Mouse (Mus musculus) cortical plate, adult 2 months (tissue): Measurements from ENCODE around the gene Slc26a10. TPM values are rescaled to one million over a fixed set of nuclear protein-coding genes. Genes with fewer than 3 reads are reported as not detected.

Experiments
- H3K27ac ChIP-seq: fragments of 200-500 bp; 2 replicates; pipeline ENCODE4 v1.5.1; 2012; ENCODE audit warnings: low read length, control low read depth, inconsistent platforms; ENCODE audit not compliant: insufficient read depth
- H3K4me1 ChIP-seq: fragments of 200-500 bp; 2 replicates; pipeline ENCODE4 v1.6.1; 2011; ENCODE audit warnings: low read length; ENCODE audit not compliant: control insufficient read depth, insufficient read depth
- H3K4me3 ChIP-seq: fragments of 200-500 bp; 2 replicates; pipeline ENCODE4 v1.5.1; 2011; ENCODE audit warnings: mild to moderate bottlenecking, low read length, control low read depth; ENCODE audit not compliant: insufficient read depth
- CTCF ChIP-seq: fragments of 200-500 bp; IDR thresholded peaks from 2 replicates; pipeline ENCODE4 v1.5.1; 2011; ENCODE audit warnings: mild to moderate bottlenecking, control low read depth, low read length; ENCODE audit not compliant: insufficient read depth; ENCODE audit errors: extremely low read depth
- POLR2A ChIP-seq: fragments of 200-500 bp; IDR thresholded peaks from 2 replicates; pipeline ENCODE4 v1.6.1; 2011; ENCODE audit warnings: mild to moderate bottlenecking, low read length, control low read depth; ENCODE audit not compliant: insufficient read depth; ENCODE audit errors: extremely low read depth
- polyA plus RNA-seq: library from polyadenylated mRNA; depleted of rRNA; stranded (reverse); fragments of >200 nt; gene quantifications from 2 replicates; pipeline ENCODE4 v1.2.3, GENCODE M21; 2012; rRNA removed

Gene Slc26a10
- polyA plus RNA-seq, 1 experiment = 8.7 TPM

- H3K4me1 ChIP-seq = no peaks in the 10 kb centered on the region; the same call in 1 of the 2 replicates
- H3K4me3 ChIP-seq = no peak overlapping the region
- TF ChIP-seq CTCF = peak; percentile 49
- TF ChIP-seq POLR2A = no peak
- H3K27ac ChIP-seq = no peak overlapping the region
Observed at GRCm38 (mm10) chr10:127125210-127126001, 55.0 kb downstream of the Slc26a10 start.

DNA sequence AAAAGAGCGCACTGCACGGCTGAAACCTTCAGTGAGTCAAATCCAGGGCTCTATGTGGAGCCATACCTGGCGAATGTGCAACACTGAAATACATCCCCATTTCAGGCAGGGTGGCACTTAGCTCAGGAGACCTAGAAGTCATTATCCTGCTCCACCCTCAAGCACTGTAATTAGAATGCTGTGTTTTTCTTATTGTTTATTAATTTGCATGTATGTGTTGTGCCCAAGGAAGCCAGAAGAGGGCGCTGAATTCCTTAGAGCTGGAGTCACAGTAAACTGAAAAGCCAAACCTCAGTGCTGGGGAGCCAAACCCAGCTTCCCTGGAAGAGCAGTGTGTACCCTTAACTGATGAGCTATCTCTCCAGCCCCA, 57.0 kb downstream of the Slc26a10 start:
- Histone ChIP-seq H3K4me1 (no peaks in the 10 kb centered on the region; the same call in 1 of the 2 replicates), H3K27ac (peak overlapping the region; percentile 41; the same call in 1 of the 2 replicates), H3K4me3 (peak overlapping the region; percentile 4; the same call in 1 of the 2 replicates)
- TF ChIP-seq POLR2A (no peak), CTCF (peak; percentile 70)

- H3K4me1 ChIP-seq = no peaks in the 10 kb centered on the region; the same call in 1 of the 2 replicates
- H3K4me3 ChIP-seq = peak overlapping the region; percentile 4; the same call in 1 of the 2 replicates
- peak overlapping the region; percentile 41; the same call in 1 of the 2 replicates for H3K27ac ChIP-seq
- TF ChIP-seq CTCF = no peak
- TF ChIP-seq POLR2A = peak; percentile 96
Observed at GRCm38 (mm10) chr10:127122784-127123435, 57.5 kb downstream of the Slc26a10 start.

- Histone ChIP-seq H3K27ac (no peak overlapping the region), H3K4me3 (no peak overlapping the region), H3K4me1 (no peaks in the 10 kb centered on the region; the same call in 1 of the 2 replicates)
- TF ChIP-seq POLR2A = no peak
- TF ChIP-seq CTCF = no peak
Observed at GRCm38 (mm10) chr10:127122018-127122417, 58.4 kb downstream of the Slc26a10 start.

Other genes starting within 250 kb of the Slc26a10 start
- gene Ctdsp2, start 201.9 kb downstream of the Slc26a10 start, polyA plus RNA-seq = 76.5 TPM in 2 replicates
- gene Avil, start 179.9 kb downstream of the Slc26a10 start, polyA plus RNA-seq = 0.11 and 0.19 TPM in 2 replicates
- 34.6 and 36.2 TPM in 2 replicates for gene Tsfm, start 149.8 kb downstream of the Slc26a10 start, polyA plus RNA-seq
- gene Mettl1, start 139.2 kb downstream of the Slc26a10 start, polyA plus RNA-seq = 14.0 and 14.6 TPM in 2 replicates
- 0.19 and 0.21 TPM in 2 replicates for gene Eef1akmt3, start 139.1 kb downstream of the Slc26a10 start, polyA plus RNA-seq
- gene Cyp27b1, start 132.4 kb downstream of the Slc26a10 start, polyA plus RNA-seq = 0.67 and 0.78 TPM in 2 replicates
- gene March9, start 120.5 kb downstream of the Slc26a10 start, polyA plus RNA-seq = 11.8 TPM in 2 replicates
- gene Cdk4, start 117.1 kb downstream of the Slc26a10 start, polyA plus RNA-seq = 134 and 139 TPM in 2 replicates
- gene Tspan31, start 110.4 kb downstream of the Slc26a10 start, polyA plus RNA-seq = 81.3 and 88.3 TPM in 2 replicates
- 383 and 414 TPM in 2 replicates for gene Agap2, start 105.4 kb downstream of the Slc26a10 start, polyA plus RNA-seq
- gene Os9, start 59.5 kb downstream of the Slc26a10 start, polyA plus RNA-seq = 106 TPM in 2 replicates
- 127 and 129 TPM in 2 replicates for gene B4galnt1, start 15.4 kb downstream of the Slc26a10 start, polyA plus RNA-seq
- gene Arhgef25, start 9.4 kb upstream of the Slc26a10 start, polyA plus RNA-seq = 225 and 288 TPM in 2 replicates
- 371 and 407 TPM in 2 replicates for gene Dtx3, start 15.1 kb upstream of the Slc26a10 start, polyA plus RNA-seq
- gene Pip4k2c, start 30.9 kb upstream of the Slc26a10 start, polyA plus RNA-seq = 116 and 117 TPM in 2 replicates
- 1,251 and 1,302 TPM in 2 replicates for gene Kif5a, start 82.7 kb upstream of the Slc26a10 start, polyA plus RNA-seq
- gene Dctn2, start 85.7 kb upstream of the Slc26a10 start, polyA plus RNA-seq = 304 and 309 TPM in 2 replicates
- 35.1 TPM in 2 replicates for gene Mbd6, start 108.4 kb upstream of the Slc26a10 start, polyA plus RNA-seq
- gene Mars, start 131.1 kb upstream of the Slc26a10 start, polyA plus RNA-seq = 71.6 and 75.6 TPM in 2 replicates
- gene Arhgap9, start 141.3 kb upstream of the Slc26a10 start, polyA plus RNA-seq = 1.2 and 1.4 TPM in 2 replicates
- 2.3 and 2.6 TPM in 2 replicates for gene Gli1, start 161.3 kb upstream of the Slc26a10 start, polyA plus RNA-seq
- 0.10 and 0.19 TPM in 2 replicates for gene Inhbe, start 173.8 kb upstream of the Slc26a10 start, polyA plus RNA-seq
- gene Inhbc, start 189.8 kb upstream of the Slc26a10 start, polyA plus RNA-seq = not detected in 2 replicates
- 185 and 201 TPM in 2 replicates for gene R3hdm2, start 199.7 kb upstream of the Slc26a10 start, polyA plus RNA-seq